Mouse (Mus musculus): Measurements from ENCODE around the gene Dagla.

DNA sequence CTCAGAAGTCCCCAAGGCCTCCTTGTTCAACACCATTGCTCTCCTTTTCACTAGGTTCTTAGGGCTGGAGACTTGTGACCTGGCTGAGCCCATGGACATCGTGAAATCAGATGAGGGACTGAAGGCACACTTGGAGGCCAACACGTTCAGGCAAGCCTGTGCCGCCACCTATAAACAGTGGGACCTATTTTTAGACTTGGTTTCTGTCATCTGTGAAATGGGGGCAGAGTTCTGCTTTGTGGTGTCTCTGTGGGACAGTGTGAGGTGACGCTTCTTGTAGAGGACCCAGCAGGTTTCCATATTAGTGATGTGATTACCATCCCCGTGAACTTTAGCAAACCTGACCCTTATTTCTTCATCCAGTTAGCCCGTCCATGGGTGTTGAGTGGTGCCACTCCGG, 47.5 kb upstream of the Dagla start:
- TF ChIP-seq POLR2A (IDR thresholded peaks at IDR 0.05; ENCODE audit: control insufficient read depth, low read depth, low read length), result no peak
- TF ChIP-seq CTCF (IDR thresholded peaks at IDR 0.05; ENCODE audit: control insufficient read depth, insufficient read depth, insufficient replicate concordance, low read depth, low read length), result no peak

Data from testis, adult 2 months (tissue).